Mouse (Mus musculus) bone marrow, adult 2 months (tissue): ENCODE measurements around the gene Pet117.

ENCODE experiments used
- CTCF ChIP-seq: fragments of 200-500 bp; IDR thresholded peaks from 2 replicates; pipeline ENCODE4 v1.5.1; 2011; ENCODE audit warnings: low read length, control low read depth; ENCODE audit not compliant: control insufficient read depth, insufficient read depth
- POLR2A ChIP-seq: fragments of 200-500 bp; IDR thresholded peaks from 2 replicates; pipeline ENCODE4 v1.6.1; 2011; ENCODE audit warnings: low read depth, mild to moderate bottlenecking, control low read depth, low read length, borderline replicate concordance; ENCODE audit not compliant: control insufficient read depth

- TF ChIP-seq POLR2A = no peak
- TF ChIP-seq CTCF = no peak
These were observed 25.6 kb upstream of the Pet117 start for GRCm38 (mm10) chr2:144343158-144343557.
